Mouse (Mus musculus) heart, postnatal 25 days (tissue): Measurements from ENCODE around the gene Prss54. TPM values are rescaled to one million over a fixed set of nuclear protein-coding genes. Genes with fewer than 3 reads are reported as not detected.
"Not testable (repeated sequence)": the region's sequence is repeated elsewhere in the genome, so short reads cannot be mapped to it uniquely, and the experiment has no call there.

Experiments
- DNase-seq: peaks from one replicate; pipeline ENCODE4 v3.0.0; 2022; ENCODE audit warnings: low spot score
- intact Hi-C: fragments of 180-260 bp; cut with DNase I; formaldehyde crosslinking; loops from one replicate; pipeline ENCODE4 v1.15.1; 2025
- total RNA-seq, 2 experiments: library from RNA; stranded (reverse); gene quantifications; 2 replicates each; pipeline ENCODE4 v1.2.3; 2021

The Prss54 gene
- not detected for total RNA-seq

GRCm38 (mm10) chr8:95576240-95576639, at the start of gene Prss54:
Gene Prss54 (minus strand): TSS chr8:95576340.
- DNase-seq: no peak
- intact Hi-C loops: no loop called here

GRCm38 (mm10) chr8:95624833-95625232, 48.7 kb upstream of the Prss54 start:
- no peak for DNase-seq
- intact Hi-C loops: no loop called here

- DNase-seq: no peak
Measured at GRCm38 (mm10) chr8:95620046-95620445, 43.9 kb upstream of the Prss54 start.

GRCm38 (mm10) chr8:95616383-95616782, 40.2 kb upstream of the Prss54 start:
- intact Hi-C loops: no loop called here
- DNase-seq: no peak

More at GRCm38 (mm10) chr8:95620046-95620445, 43.9 kb upstream of the Prss54 start:
- intact Hi-C loops: no loop called here

DNA sequence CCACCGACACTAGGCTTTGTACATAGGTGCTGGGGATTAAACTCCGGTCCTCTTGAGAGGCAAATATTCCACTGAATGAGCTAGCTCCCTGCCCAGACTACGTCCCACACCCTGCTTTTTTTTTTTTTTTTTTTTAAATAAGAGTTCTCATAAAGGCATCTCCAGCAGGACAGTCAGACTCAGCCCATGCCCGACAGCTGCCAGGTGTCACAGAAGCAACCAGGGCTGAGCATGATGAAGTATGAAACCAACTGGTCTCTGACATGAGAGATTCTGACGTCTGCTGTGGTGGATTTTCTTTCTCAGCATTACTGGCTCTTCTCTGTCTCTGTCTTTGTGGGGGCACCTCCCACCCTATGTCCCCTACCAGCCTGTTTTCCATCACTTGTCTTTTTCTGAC, 35.6 kb upstream of the Prss54 start:
- intact Hi-C loops: no loop called here
- no peak for DNase-seq

DNA sequence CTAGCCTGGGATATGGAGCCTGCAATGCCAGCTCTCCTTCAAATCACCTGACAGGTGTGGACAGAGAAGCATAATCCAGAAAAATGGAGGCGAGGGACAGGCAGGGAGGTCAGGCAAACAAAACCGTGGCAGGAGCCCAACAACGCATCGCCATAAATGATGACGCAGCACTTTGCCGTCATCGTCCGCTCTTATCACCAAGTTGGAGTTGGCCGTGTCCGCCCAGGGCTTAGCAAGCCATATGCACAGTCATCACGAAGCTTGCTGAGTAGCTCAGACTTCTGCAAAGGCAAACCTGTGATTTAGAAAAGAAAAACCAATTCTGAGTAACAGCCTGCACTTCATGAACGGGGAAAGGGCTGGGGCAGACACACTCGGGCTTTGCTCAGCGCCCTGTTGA, 34.6 kb upstream of the Prss54 start:
- no peak for DNase-seq
- intact Hi-C loops: no loop called here

DNA sequence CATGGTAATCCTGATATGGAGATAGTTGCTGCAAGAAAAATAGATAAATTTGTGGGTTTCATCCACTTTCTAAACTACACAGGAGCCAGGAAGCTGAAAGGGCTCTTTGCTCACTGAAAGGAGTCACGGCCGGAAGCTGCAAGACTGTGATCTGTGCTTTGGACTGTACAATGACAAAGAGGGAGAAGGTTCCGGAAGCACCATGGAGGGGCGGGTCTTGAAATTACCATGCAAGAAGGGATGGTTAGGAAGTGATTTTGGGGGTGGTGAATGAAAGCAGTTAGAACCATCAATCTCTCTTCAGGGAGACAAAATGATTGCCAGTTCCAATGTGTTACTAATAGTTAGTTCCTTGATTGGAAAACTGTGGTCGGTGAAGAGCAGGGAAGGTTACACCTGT, 33.3 kb upstream of the Prss54 start:
- no peak for DNase-seq
- intact Hi-C loops: loop anchor here (5.0 kb wide), 1 partner anchor 308 kb away; no protein-coding TSS in a partner anchor

GRCm38 (mm10) chr8:95607210-95607609, 31.1 kb upstream of the Prss54 start:
- intact Hi-C loops: loop anchor here (1.0 to 5.0 kb wide), 2 partner anchors 90 to 310 kb away; no protein-coding TSS in a partner anchor

GRCm38 (mm10) chr8:95606509-95606908, 30.4 kb upstream of the Prss54 start:
- intact Hi-C loops: loop anchor here (5.0 kb wide), 1 partner anchor 311 kb away; no protein-coding TSS in a partner anchor
- DNase-seq: not testable (repeated sequence)

More at GRCm38 (mm10) chr8:95607210-95607609, 31.1 kb upstream of the Prss54 start:
- no peak for DNase-seq

DNA sequence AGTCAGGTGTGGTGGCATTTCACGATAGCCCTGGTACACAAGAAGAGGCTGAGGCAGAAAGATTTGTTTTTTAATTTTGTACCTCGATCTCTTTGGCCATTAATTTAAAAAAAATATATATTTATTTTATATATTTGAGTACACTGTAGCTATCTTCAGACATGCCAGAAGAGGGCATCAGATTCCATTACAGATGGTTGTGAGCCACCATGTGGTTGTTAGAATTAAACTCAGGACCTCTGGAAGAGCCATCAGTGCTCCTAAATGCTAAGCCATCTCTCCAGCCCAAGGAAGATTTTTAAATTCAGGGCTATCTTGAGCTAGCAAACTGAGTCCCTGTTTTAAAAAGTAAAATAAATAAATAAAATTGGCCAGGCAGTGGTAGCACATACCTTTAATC, 26.0 kb upstream of the Prss54 start:
- DNase-seq: no peak
- intact Hi-C loops: loop anchor here (5.0 kb wide), 2 partner anchors 230 to 255 kb away; no protein-coding TSS in a partner anchor

DNA sequence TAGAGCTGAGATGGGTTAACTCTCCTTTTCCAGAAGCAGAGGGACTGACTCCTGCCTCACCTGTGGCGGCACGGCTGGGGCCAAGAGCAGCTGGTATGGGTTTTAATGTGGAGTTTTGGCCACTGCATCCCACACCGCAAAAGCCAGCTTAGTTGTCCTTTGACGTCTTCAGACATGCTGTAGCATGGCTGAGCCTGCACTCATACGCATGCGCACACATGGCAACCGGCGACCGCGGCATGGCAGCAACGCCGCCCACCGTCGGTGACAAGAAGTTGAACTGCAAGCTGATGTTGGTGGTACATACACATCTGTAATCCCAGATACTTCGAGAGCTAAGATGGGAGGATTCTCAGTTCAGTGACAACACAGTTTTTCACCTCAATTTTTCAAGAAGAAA, 25.2 kb upstream of the Prss54 start:
- no peak for DNase-seq
- intact Hi-C loops: loop anchor here (5.0 kb wide), 2 partner anchors 231 to 254 kb away; no protein-coding TSS in a partner anchor

GRCm38 (mm10) chr8:95599861-95600260, 23.7 kb upstream of the Prss54 start:
- DNase-seq: no peak
- intact Hi-C loops: loop anchor here (5.0 kb wide), 2 partner anchors 232 to 253 kb away; no protein-coding TSS in a partner anchor

- intact Hi-C loops: no loop called here
Measured at GRCm38 (mm10) chr8:95596841-95597241, 20.7 kb upstream of the Prss54 start.

DNA sequence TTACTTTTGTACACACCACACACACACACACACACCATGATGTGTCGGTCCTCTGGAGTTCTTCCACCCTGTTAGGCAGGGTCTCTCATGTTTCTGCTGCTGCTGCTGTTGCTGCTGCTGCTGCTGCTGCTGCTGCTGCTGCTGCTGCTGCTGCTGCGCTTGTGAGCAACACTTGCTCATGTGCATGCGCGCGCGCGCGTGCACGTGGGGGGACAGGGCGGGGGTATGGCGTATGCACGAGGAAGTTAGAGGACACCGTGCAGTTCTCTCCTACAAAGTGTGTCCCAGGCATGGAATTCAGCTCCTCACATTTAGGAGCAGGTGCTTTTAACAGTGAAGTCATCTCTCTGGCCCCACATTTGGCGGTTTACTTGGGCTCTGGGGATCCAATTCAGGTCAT, 19.0 kb upstream of the Prss54 start:
- no peak for DNase-seq
- intact Hi-C loops: no loop called here

More at GRCm38 (mm10) chr8:95596841-95597241, 20.7 kb upstream of the Prss54 start:
- no peak for DNase-seq

- intact Hi-C loops: no loop called here
- no peak for DNase-seq
Measured at GRCm38 (mm10) chr8:95593439-95594393, 17.6 kb upstream of the Prss54 start.

DNA sequence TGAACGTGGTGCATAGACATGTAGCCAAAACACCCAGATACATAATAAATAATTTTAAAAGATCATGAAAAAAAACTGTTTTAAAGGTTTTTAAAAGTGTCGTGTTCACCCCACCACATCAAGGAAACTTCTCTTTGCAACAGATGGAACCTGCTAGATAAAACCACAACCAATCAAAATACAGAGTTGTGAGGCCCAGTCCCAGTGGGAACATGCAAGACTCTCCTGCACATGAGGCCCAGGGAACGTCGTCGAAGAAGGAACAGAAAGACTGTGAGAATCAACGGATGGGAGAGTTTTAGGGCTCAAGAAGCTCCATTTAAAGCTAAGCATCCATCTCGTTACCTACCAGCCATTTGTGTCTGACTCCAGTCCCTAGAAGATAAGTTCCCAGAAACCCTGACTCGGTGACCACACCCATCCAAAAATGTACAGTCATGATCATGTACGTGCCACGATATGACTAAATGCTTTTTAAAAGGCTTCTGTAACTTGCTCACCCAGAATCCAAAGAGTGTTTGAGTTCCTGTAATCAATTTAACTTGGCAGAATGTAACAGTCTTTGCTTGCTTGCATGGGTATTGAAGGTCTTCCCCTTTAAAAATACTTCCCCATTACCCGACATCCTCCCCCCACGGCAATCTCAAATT, 16.1 kb upstream of the Prss54 start:
- DNase-seq: no peak
- intact Hi-C loops: no loop called here

GRCm38 (mm10) chr8:95590539-95590938, 14.4 kb upstream of the Prss54 start:
- DNase-seq: no peak
- intact Hi-C loops: no loop called here

GRCm38 (mm10) chr8:95589282-95589681, 13.1 kb upstream of the Prss54 start:
- DNase-seq: no peak
- intact Hi-C loops: no loop called here

DNA sequence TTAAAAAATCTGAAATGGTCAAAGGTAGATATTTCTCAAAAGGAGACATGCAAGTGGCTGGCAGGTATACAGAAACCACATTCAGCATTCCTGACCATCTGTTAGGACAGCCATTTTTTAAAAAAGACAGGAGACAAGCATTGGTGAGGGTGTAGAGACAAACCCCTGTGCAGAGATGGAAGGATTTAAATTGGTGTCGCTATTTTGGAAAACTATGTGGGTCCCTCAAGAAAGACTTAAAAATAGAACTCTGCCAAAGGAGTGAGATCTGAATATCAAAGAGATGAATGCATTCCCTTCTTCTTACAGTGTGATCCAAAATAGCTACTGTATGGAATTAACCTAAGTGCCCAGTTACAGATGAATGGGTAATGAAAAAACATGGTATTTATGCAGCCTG, 11.2 kb upstream of the Prss54 start:
- intact Hi-C loops: no loop called here
- no peak for DNase-seq

- DNase-seq: no peak
- intact Hi-C loops: no loop called here
Measured at GRCm38 (mm10) chr8:95573146-95573545, 3.0 kb downstream of the Prss54 start.

DNA sequence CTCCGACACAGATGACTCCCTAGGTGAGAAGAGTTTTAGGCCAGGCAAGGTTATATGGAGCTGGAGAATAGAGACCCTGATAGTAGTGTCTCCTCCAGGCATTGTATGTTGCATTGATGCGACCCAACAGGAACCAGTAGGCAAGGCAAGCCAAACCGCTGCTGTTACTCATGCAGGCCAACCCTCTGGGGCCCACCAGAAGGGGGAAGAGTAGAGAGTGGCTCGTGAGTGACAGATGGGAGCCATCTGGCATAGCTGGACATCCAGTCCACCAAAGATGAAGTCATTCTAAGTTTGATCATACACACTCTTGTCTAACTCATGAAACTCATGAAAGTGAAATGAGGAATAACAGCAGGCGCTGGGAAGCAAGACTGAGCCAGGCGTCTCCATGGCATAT, 9.3 kb downstream of the Prss54 start:
- no peak for DNase-seq
- intact Hi-C loops: no loop called here
